Mouse (Mus musculus): ENCODE data around the gene Olfr486. TPM values are rescaled to one million over a fixed set of nuclear protein-coding genes. Genes with fewer than 3 reads are reported as not detected.

Gene Olfr486
- polyA plus RNA-seq, 1 experiment from 2014 or later = not detected

- Histone ChIP-seq H3K27me3 (ENCODE audit: control insufficient read depth, insufficient read depth, low read length) (no peaks in the 10 kb centered on the region), H3K9me3 (replicated peaks; ENCODE audit: control insufficient read depth, low read length) (no peaks in the 10 kb centered on the region), H3K4me3 (ENCODE audit: low read depth, low read length) (no peak within 1 kb of the TSS), H3K4me2 (ENCODE audit: low read depth, low read length) (no peak within 1 kb of the TSS), H3K36me3 (replicated peaks; ENCODE audit: control insufficient read depth, insufficient read depth, low read depth, low read length) (no peaks in the 10 kb centered on the region), H3K27ac (replicated peaks; ENCODE audit: low read depth, low read length) (no peak within 1 kb of the TSS), H3K4me1 (ENCODE audit: control insufficient read depth, insufficient read depth, low read length) (no peaks in the 10 kb centered on the region), H3K9ac (replicated peaks; ENCODE audit: low read length) (no peak within 1 kb of the TSS)
- DNase-seq (ENCODE audit: low spot score) = no peak
- no peak for ATAC-seq (replicated peaks; ENCODE audit: insufficient number of reproducible peaks, low FRiP score, low TSS enrichment, low read depth)
Observed at GRCm38 (mm10) chr7:108159771-108160170, 12.8 kb downstream of the Olfr486 start, which contains the start of gene Olfr485. Gene Olfr485 (minus strand): TSS chr7:108159871.

DNA sequence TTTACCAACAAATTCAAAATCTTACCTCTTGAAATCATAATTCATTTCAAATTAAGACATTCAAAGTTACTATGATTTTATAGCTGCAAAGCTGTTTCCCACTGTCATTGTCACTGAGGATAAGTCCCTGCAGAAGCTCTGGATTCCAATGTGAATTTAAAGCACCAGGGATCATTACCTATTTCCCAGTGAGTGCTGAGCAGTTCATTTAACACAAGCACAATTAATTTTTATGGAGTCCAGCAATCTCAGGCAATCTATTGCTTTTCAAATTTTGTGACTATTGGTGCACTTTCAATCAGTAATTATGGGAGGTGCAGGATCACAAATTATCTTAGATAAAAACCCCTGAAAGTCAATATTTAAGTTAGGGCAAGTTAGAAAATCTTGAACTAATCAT, 45.2 kb downstream of the Olfr486 start, which contains the start of gene Olfr484:
Gene Olfr484, minus strand, starts transcription at position 101 of the 400 bp plus-strand sequence.
- ATAC-seq (replicated peaks; ENCODE audit: insufficient number of reproducible peaks, low FRiP score, low TSS enrichment, low read depth) (no peak), DNase-seq (ENCODE audit: low spot score) (no peak)
- Histone ChIP-seq H3K4me2 (ENCODE audit: low read depth, low read length) (no peak within 1 kb of the TSS), H3K9me3 (replicated peaks; ENCODE audit: control insufficient read depth, low read length) (no peaks in the 10 kb centered on the region), H3K27ac (replicated peaks; ENCODE audit: low read depth, low read length) (no peak within 1 kb of the TSS), H3K4me1 (ENCODE audit: control insufficient read depth, insufficient read depth, low read length) (no peaks in the 10 kb centered on the region), H3K4me3 (ENCODE audit: low read depth, low read length) (no peak within 1 kb of the TSS), H3K9ac (replicated peaks; ENCODE audit: low read length) (no peak within 1 kb of the TSS), H3K27me3 (ENCODE audit: control insufficient read depth, insufficient read depth, low read length) (no peaks in the 10 kb centered on the region), H3K36me3 (replicated peaks; ENCODE audit: control insufficient read depth, insufficient read depth, low read depth, low read length) (no peaks in the 10 kb centered on the region)

Other genes starting within 250 kb of the Olfr486 start
- not detected in 2 replicates for gene Olfr473, start 242.3 kb downstream of the Olfr486 start, polyA plus RNA-seq (2014; fragmentation: Nextera tagmentation; extraction: Ambion mirVana)
- not detected in 2 replicates for gene Olfr474, start 218.1 kb downstream of the Olfr486 start, polyA plus RNA-seq (2014; fragmentation: Nextera tagmentation; extraction: Ambion mirVana)
- not detected in 2 replicates for gene Olfr476, start 207.9 kb downstream of the Olfr486 start, polyA plus RNA-seq (2014; fragmentation: Nextera tagmentation; extraction: Ambion mirVana)
- not detected in 2 replicates for gene Olfr477, start 186.0 kb downstream of the Olfr486 start, polyA plus RNA-seq (2014; fragmentation: Nextera tagmentation; extraction: Ambion mirVana)
- gene Olfr478, start 138.8 kb downstream of the Olfr486 start, polyA plus RNA-seq (2014; fragmentation: Nextera tagmentation; extraction: Ambion mirVana) = not detected in 2 replicates
- gene Olfr479, start 122.0 kb downstream of the Olfr486 start, polyA plus RNA-seq (2014; fragmentation: Nextera tagmentation; extraction: Ambion mirVana) = not detected in 2 replicates
- not detected in 2 replicates for gene Olfr480, start 105.4 kb downstream of the Olfr486 start, polyA plus RNA-seq (2014; fragmentation: Nextera tagmentation; extraction: Ambion mirVana)
- not detected in 2 replicates for gene Olfr481, start 92.9 kb downstream of the Olfr486 start, polyA plus RNA-seq (2014; fragmentation: Nextera tagmentation; extraction: Ambion mirVana)
- gene Olfr482, start 75.2 kb downstream of the Olfr486 start, polyA plus RNA-seq (2014; fragmentation: Nextera tagmentation; extraction: Ambion mirVana) = 0.10 TPM in 1 of 2 replicates, not detected in the other
- 0.07 TPM in 1 of 2 replicates, not detected in the other for gene Olfr483, start 71.9 kb downstream of the Olfr486 start, polyA plus RNA-seq (2014; fragmentation: Nextera tagmentation; extraction: Ambion mirVana)
- gene Olfr484, start 45.3 kb downstream of the Olfr486 start, polyA plus RNA-seq (2014; fragmentation: Nextera tagmentation; extraction: Ambion mirVana) = not detected in 2 replicates
- gene Olfr485, start 12.9 kb downstream of the Olfr486 start, polyA plus RNA-seq (2014; fragmentation: Nextera tagmentation; extraction: Ambion mirVana) = not detected in 2 replicates
- gene Olfr487, start 41.9 kb upstream of the Olfr486 start, polyA plus RNA-seq (2014; fragmentation: Nextera tagmentation; extraction: Ambion mirVana) = not detected in 2 replicates
- gene Olfr488, start 85.6 kb upstream of the Olfr486 start, polyA plus RNA-seq (2014; fragmentation: Nextera tagmentation; extraction: Ambion mirVana) = not detected in 2 replicates
- not detected in 2 replicates for gene Olfr490, start 116.2 kb upstream of the Olfr486 start, polyA plus RNA-seq (2014; fragmentation: Nextera tagmentation; extraction: Ambion mirVana)
- gene Olfr491, start 140.7 kb upstream of the Olfr486 start, polyA plus RNA-seq (2014; fragmentation: Nextera tagmentation; extraction: Ambion mirVana) = not detected in 2 replicates
- not detected in 2 replicates for gene Olfr492, start 150.9 kb upstream of the Olfr486 start, polyA plus RNA-seq (2014; fragmentation: Nextera tagmentation; extraction: Ambion mirVana)
- gene Olfr493, start 174.2 kb upstream of the Olfr486 start, polyA plus RNA-seq (2014; fragmentation: Nextera tagmentation; extraction: Ambion mirVana) = not detected in 2 replicates
- not detected in 2 replicates for gene Olfr494, start 192.6 kb upstream of the Olfr486 start, polyA plus RNA-seq (2014; fragmentation: Nextera tagmentation; extraction: Ambion mirVana)
- not detected in 2 replicates for gene Olfr495, start 220.4 kb upstream of the Olfr486 start, polyA plus RNA-seq (2014; fragmentation: Nextera tagmentation; extraction: Ambion mirVana)
- not detected in 2 replicates for gene Olfr497, start 247.7 kb upstream of the Olfr486 start, polyA plus RNA-seq (2014; fragmentation: Nextera tagmentation; extraction: Ambion mirVana)

Measured in embryonic facial prominence, embryonic 11.5 days (tissue).